12 mouse cellular contexts compared by ENCODE assay signal in the genomic region with DNA sequence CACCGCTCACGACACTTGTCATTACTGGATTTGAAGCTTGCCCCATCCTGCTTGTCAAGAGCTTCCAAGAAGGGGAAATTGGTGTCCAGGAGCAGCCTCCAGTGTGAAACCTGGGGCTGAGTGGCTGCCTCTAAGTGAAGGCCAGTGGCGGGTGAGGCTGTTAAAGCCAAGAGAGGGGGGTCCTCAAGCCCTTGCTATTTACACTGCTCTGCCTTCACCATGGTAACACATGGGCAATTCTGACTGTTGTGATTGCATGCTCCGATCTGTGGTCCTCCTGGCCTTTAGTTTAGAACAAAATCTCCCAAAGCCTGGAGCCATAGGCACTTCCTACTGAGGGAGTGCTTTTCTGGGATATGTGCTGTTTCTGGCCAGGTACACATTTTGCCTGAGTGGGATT.
DNase-seq lines count a peak whose midpoint lies in the region; ATAC-seq lines count a peak whose summit lies in the region.
"Had no signal": no experiment of that assay in that cellular context is flagged by ENCODE, and none has a peak within 500 bp of the region (broad histone marks: within the 10 kb centered on the region; RNA-seq: fewer than 3 reads in every experiment).

No protein-coding gene starts in this region.

- no peak for ATAC-seq in kidney, embryonic 15.5 days (replicated peaks; ENCODE audit: low FRiP score)
- ATAC-seq in forebrain, embryonic 15.5 days (replicated peaks) = peak; percentile 57
- ATAC-seq in midbrain, embryonic 11.5 days (ENCODE audit: low FRiP score) = peak; percentile 86

- H3K9ac ChIP-seq in kidney, embryonic 15.5 days = no peak overlapping the region
- no peak overlapping the region for H3K9ac ChIP-seq in forebrain, embryonic 15.5 days (replicated peaks)
- no peak overlapping the region for H3K9ac ChIP-seq in midbrain, embryonic 11.5 days (ENCODE audit: low read length)

- no peaks in the 10 kb centered on the region for H3K27me3 ChIP-seq in kidney, embryonic 15.5 days
- no peaks in the 10 kb centered on the region for H3K27me3 ChIP-seq in forebrain, embryonic 15.5 days
- no peaks in the 10 kb centered on the region for H3K27me3 ChIP-seq in midbrain, embryonic 11.5 days (ENCODE audit: control insufficient read depth, insufficient read depth, low read length)

- no peak for DNase-seq in kidney, postnatal 36 days
- DNase-seq in midbrain, embryonic 11.5 days (ENCODE audit: low spot score, missing footprints) = no peak
- peak; percentile 29 for DNase-seq in retina, embryonic 14.5 days (ENCODE audit: low spot score)
- no peak for DNase-seq in cerebellum, adult 9-11 months
- no peak for DNase-seq in gastrocnemius, postnatal 36 days
- DNase-seq in spleen, postnatal 36 days (ENCODE audit: low spot score in 2 of 2) = no peak
- DNase-seq: cerebellum, postnatal 10 days; heart, postnatal 4 days; lung, adult 2 months; right cerebral cortex, adult 18-20 months had no signal

- 47% methylated on average over 4 of the region's 4 CpGs for WGBS in kidney, embryonic 15.5 days
- WGBS in forebrain, embryonic 15.5 days = 21% methylated on average over 4 of the region's 4 CpGs
- WGBS in midbrain, embryonic 11.5 days = 14% methylated on average over 4 of the region's 4 CpGs

- H3K36me3 ChIP-seq in kidney, embryonic 15.5 days = no peaks in the 10 kb centered on the region
- H3K36me3 ChIP-seq in forebrain, embryonic 15.5 days = no peaks in the 10 kb centered on the region
- H3K36me3 ChIP-seq in midbrain, embryonic 11.5 days (ENCODE audit: control insufficient read depth, insufficient read depth, low read length) = no peaks in the 10 kb centered on the region

- H3K4me3 ChIP-seq in kidney, embryonic 15.5 days (replicated peaks) = no peak overlapping the region
- H3K4me3 ChIP-seq in forebrain, embryonic 15.5 days = no peak overlapping the region
- no peak overlapping the region for H3K4me3 ChIP-seq in midbrain, embryonic 11.5 days (ENCODE audit: low read depth, low read length)

- H3K27ac ChIP-seq in kidney, embryonic 15.5 days = 0 out of 2 replicates have a peak overlapping the region, but pooled peaks have one; percentile 1
- H3K27ac ChIP-seq in forebrain, embryonic 15.5 days (replicated peaks) = no peak overlapping the region
- peak overlapping the region; percentile 36; the same call in 1 of the 2 replicates for H3K27ac ChIP-seq in midbrain, embryonic 11.5 days (ENCODE audit: low read depth, low read length)

- peaks cover 17% of the 10 kb centered on the region for H3K4me1 ChIP-seq in kidney, embryonic 15.5 days
- H3K4me1 ChIP-seq in forebrain, embryonic 15.5 days = peaks cover 17% of the 10 kb centered on the region
- H3K4me1 ChIP-seq in midbrain, embryonic 11.5 days (ENCODE audit: control insufficient read depth, insufficient read depth, low read length) = peaks cover 17% of the 10 kb centered on the region

- intact Hi-C loops in gastrocnemius, postnatal 36 days (cut with DNase I) = no loop called here

- no peaks in the 10 kb centered on the region for H3K9me3 ChIP-seq in kidney, embryonic 15.5 days (replicated peaks)
- no peaks in the 10 kb centered on the region for H3K9me3 ChIP-seq in forebrain, embryonic 15.5 days
- no peaks in the 10 kb centered on the region for H3K9me3 ChIP-seq in midbrain, embryonic 11.5 days (ENCODE audit: control insufficient read depth, low read length)

- no peak overlapping the region for H3K4me2 ChIP-seq in kidney, embryonic 15.5 days
- H3K4me2 ChIP-seq in forebrain, embryonic 15.5 days (replicated peaks) = no peak overlapping the region
- H3K4me2 ChIP-seq in midbrain, embryonic 11.5 days = no peak overlapping the region
